Mouse (Mus musculus): Measurements from ENCODE around the gene Fam217b. TPM values are rescaled to one million over a fixed set of nuclear protein-coding genes. Genes with fewer than 3 reads are reported as not detected.

The Fam217b gene
- 3.6 TPM in 2 replicates for total RNA-seq (2021)
- long read RNA-seq, full-length matches to known transcripts: 2 of 2 reads
- long read RNA-seq, partial matches to known transcripts: 0 of 2 reads
- long read RNA-seq, other reads (novel, unspliced or antisense): 0 of 2 reads

DNA sequence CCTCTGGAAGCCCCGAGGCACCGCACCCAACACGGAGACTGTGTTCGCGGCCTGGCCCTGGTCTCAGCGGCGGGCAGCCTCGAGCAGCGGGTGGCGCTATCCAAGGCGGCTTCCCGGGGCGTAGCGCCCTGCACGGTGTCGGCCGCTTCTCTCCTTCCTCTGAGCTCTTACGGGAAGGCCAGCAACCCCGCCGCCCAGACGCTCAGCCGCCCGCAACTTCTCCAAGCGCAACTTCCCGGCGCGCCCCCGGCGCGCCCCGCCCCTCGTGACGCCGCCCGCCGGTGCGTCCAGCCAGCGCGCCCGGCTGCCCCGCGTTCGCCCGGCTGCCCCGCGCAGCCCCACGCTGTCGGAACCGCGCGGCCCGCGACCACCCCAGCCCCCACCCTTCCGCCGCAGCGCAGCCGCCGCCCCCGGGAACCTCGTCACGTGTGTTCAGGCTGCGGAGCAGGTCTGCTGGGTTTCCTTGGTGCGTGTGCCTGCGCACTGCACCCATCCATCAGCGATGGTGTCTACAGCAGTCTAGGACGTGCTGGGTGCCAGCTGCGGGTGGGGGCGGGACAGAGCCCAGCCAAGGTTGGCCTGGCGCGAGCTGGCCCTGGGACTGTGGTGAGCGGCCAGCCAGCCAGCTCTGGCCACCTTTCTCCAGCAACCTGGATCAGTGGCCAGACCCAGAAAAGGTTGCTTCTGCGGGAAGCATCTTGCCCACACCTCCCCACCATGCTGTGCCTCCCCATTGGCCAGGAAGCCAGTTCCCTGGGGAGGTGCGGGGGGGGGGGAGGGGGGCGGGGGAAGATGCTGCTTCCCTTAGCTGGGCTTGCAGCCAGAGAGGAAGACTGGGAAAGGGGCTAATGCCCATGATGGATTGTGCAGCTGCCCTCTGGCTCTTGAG lies at the start of gene Fam217b, which contains the start of gene Ppp1r3d:
Gene Fam217b (plus strand): TSS at position 264 of the 889 bp plus-strand sequence.
Gene Ppp1r3d (minus strand): TSS at position 212 of the 889 bp plus-strand sequence.
- DNase-seq: peak; percentile 64

- no peak for DNase-seq
Measured at GRCm38 (mm10) chr2:178407053-178407815, 7.1 kb upstream of the Fam217b start, which contains the start of gene Sycp2. Gene Sycp2 (minus strand): TSS chr2:178407685.

GRCm38 (mm10) chr2:178409024-178409423 lies 5.3 kb upstream of the Fam217b start:
- DNase-seq: no peak

DNA sequence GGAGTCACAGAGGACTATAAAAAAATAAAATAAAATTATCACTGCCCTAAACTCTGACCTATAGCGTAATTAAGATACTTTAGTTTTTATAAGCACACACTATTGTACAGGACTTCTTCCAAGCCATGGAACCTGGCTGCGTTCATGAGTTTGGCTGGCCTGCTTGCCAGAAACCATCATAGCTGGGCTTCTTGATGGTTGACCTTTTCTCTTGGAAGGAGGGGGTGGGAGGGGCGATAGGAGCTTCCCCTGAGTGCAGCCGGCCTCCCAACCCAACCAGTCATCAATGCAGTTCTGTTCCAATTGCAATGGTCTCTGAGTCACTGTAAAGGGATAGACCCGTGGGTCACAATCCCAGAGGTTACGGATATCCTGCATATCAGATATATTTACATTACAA lies 4.0 kb upstream of the Fam217b start:
- DNase-seq: no peak

DNA sequence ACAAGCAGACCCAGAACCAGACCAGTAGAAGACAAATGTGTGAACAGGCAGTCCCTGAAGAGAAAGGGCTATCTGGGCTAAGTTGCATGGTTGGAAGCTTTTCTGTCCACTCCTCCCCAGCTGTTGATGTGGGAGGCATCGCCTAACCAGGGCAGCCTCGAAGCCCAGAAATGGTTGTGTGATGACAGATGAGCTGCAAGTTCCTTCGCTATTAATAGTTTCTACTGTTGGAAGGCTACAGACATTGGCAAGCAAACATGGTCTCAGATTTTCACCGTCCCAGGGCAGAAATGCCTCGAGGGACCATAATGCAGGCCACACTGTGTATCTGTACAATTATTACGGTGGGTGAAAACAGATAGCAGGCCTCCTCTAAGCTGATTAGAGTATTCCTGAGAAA lies 1.7 kb upstream of the Fam217b start:
- no peak for DNase-seq

- DNase-seq: no peak
Measured at GRCm38 (mm10) chr2:178413081-178413480, 1.2 kb upstream of the Fam217b start.

GRCm38 (mm10) chr2:178413481-178414260 lies 653 bp upstream of the Fam217b start:
- peak; percentile 14 for DNase-seq

- no peak for DNase-seq
Measured at GRCm38 (mm10) chr2:178415150-178415448, 775 bp downstream of the Fam217b start.

DNA sequence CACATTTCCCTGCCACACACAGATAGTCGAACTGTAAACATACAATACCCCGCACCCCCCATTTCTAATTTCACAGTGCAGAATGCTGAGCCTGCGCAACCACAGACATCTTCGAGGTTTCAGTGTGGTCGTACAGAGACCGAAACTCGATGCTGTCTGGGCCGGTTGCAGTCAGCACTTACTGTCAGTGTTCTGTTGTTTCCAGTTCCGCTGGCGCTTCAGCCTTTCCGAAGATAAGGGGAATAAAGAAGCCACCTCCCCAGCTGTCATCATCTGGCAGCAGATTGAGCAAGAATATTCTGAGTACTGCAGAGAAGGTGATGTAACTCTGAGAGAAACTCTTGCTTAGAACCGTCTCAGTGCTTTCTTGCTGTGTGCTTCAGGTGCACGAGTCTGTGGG lies 2.1 kb downstream of the Fam217b start:
- no peak for DNase-seq

DNA sequence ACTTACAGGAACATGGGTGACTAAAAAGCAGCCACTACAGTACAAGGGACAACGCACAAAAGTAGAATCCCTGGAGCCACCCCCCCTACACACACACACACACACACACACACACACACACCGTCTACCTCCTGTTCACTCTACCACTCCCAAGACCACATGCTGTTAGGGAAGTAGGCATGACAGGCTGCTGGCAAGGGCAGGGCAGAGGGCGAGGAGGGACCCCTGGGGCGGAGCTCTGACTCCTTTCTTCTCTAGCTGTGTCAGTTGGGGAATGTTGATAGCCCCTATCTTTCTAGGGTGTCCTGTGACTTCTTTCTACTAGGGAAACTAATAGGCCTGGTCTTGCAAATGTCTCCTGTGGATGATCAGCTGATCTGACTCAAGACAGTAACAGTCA lies 2.6 kb downstream of the Fam217b start:
- no peak for DNase-seq

DNA sequence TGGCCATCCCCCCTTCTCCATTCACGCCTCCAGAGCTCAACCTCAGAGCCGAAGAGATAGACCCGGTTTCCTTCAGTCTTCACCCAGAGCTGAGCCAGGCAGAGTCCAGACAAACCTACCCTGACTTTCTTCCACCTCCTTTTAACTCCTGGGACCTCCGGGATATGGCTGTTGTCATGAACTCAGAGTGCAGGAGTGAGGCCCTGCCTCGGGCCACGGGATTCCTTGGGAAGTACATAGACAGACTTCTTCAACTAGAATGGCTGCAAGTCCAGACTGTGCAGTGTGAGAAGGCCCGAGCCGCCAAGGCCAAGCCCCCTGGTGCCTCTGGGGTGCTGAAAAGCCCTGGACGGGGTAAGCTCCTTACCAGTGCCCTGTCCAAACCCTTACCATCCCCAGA lies 6.3 kb downstream of the Fam217b start:
- no peak for DNase-seq

GRCm38 (mm10) chr2:178421603-178422002 lies 7.3 kb downstream of the Fam217b start:
- DNase-seq: no peak

- DNase-seq: no peak
Measured at GRCm38 (mm10) chr2:178422186-178422585, 7.9 kb downstream of the Fam217b start.

GRCm38 (mm10) chr2:178423223-178423622 lies 8.9 kb downstream of the Fam217b start:
- no peak for DNase-seq

GRCm38 (mm10) chr2:178426229-178426628 lies 11.9 kb downstream of the Fam217b start:
- DNase-seq: no peak

GRCm38 (mm10) chr2:178427181-178427580 lies 12.9 kb downstream of the Fam217b start:
- no peak for DNase-seq

- no peak for DNase-seq
Measured at GRCm38 (mm10) chr2:178428183-178428582, 13.9 kb downstream of the Fam217b start.

DNA sequence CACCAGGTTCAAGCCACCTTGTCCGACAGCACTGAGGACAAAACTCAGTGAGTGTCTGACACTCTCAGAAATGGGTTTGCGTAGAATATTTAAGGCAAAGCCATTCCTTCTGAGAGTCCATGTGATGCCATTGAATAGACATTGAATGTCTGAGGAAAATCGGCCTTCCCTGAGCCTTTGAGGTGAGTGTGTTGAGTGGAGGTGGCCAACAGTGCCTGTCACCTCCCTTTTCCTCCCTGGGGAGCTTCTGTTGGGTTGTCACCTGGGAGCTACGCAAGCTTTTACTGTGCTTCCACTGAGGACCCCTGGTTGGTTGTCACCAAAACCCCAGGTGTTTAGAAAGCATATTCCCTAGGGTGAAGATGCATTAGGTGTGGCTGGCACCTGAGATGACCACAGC lies 14.4 kb downstream of the Fam217b start:
- no peak for DNase-seq

DNA sequence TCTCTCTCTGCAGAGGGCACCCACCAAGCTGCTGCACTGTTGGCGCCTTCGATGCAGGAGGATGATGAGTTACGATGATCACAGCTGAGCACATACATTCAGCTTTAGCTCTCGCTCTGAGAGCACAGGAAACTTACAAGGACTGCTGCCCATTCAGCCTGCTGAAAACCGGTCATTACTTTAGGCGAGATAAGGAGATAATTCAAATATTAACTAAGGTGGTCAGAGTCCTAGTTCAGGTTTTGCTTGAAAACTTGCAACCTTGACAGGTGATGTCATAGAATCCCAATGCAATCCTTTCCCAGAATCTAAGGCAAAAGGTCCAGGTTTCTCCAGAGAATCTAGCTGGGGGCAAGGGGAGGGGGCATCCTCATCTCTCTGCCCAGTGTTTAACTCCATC lies 15.1 kb downstream of the Fam217b start:
- no peak for DNase-seq

- DNase-seq: no peak
Measured at GRCm38 (mm10) chr2:178430231-178430630, 15.9 kb downstream of the Fam217b start, which contains the start of gene Cdh26. Gene Cdh26 (plus strand): TSS chr2:178430531.

DNA sequence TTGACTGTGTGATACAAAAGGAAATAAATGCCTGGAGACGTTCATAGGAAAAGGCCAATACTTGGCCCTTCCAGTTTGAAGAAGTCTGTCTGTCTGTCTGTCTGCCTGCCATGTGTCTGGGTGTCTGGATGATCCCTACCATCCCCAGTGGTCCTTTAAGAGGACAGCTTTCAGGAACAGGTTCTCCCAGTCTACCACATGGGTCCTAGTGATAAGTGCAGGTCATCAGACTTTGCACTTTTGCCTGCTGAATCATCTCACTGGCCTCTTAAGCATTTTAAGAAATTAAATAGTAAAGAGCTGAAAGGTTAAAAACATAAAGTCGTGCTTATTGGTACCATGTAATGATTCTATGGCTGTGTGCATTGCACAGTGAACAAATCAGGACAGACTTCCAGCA lies 19.2 kb downstream of the Fam217b start:
- no peak for DNase-seq

DNA sequence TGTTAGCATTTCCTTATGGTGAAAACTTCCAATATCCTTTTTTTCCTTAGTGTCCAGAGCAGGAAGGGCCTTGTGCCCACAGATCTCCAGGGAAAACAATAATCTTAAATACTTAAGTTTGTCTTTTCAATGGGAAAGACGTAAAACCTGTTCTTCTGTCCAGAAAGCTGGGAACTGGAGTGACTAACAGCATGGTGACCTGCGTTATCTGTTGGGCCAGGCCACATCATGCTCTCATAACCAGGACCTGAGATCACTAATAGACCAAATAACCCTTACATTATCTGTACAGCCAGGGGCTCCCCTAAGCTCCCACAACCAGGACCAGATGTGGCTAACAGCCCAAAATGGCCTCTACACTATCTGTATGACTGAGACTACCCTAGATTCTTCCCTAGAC lies 19.6 kb downstream of the Fam217b start:
- DNase-seq: no peak

All from adrenal gland, postnatal 25 days (tissue).